Mouse (Mus musculus): ENCODE data around the gene Fam110a. TPM values are rescaled to one million over a fixed set of nuclear protein-coding genes. Genes with fewer than 3 reads are reported as not detected.

Gene Fam110a
- total and polyA plus RNA-seq, 3 experiments = 4.3 to 6.6 (median 4.7) TPM

DNA sequence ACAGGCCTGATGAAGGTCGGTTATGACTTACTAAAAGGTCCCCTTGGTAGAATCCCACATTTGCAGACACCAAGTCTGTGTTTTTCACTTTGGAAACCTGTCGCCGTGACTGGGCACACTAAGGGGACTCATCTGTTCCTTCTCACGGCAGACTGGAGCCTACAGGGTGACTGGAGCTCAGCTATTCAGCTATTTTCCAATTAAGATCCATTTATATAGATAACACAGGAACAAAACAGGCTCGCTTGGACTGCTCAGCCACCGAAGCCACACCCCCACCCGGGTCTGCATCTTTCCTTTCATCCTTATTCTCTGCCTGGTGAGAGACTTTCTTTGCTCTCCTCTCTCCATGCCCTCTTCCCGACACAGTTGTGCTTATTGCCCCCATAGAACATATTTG is 59.0 kb downstream of the Fam110a start:
- TF ChIP-seq POLR2A (IDR thresholded peaks at IDR 0.05; ENCODE audit: insufficient read depth, low read depth, low read length) (no peak), CTCF (IDR thresholded peaks at IDR 0.05) (no peak), EP300 (IDR thresholded peaks at IDR 0.05; ENCODE audit: insufficient read depth, low read depth, low read length) (no peak)
- Histone ChIP-seq H3K4me3 (no peak overlapping the region), H3K4me1 (ENCODE audit: control insufficient read depth, insufficient read depth, low read length) (peaks cover 2% of the 10 kb centered on the region; the same call in 1 of the 2 replicates), H3K9ac (ENCODE audit: low read depth, low read length) (no peak overlapping the region), H3K27me3 (ENCODE audit: control insufficient read depth, insufficient read depth, low read length) (no peaks in the 10 kb centered on the region), H3K27ac (no peak overlapping the region), H3K79me2 (replicated peaks; ENCODE audit: control insufficient read depth, insufficient read depth, low read length) (no peaks in the 10 kb centered on the region), H3K36me3 (ENCODE audit: control insufficient read depth, insufficient read depth, low read length) (no peaks in the 10 kb centered on the region)
- no peak for DNase-seq
- intact Hi-C loops (cut with DNase I) = no loop called here
- 69% methylated on average over 8 of the region's 8 CpGs for WGBS

Small RNAs within 50 kb of the gene (microRNA-seq; reads per million reads assigned to microRNA genes)
- gene Mir1953 = 0 reads per million in 2 experiments

Other genes with a start within 250 kb of the Fam110a start
- 10 to 100 TPM; 21.8 to 25.9 TPM for gene Psmf1, start 236.0 kb downstream of the Fam110a start, total RNA-seq (2021)
- gene Psmf1, start 236.0 kb downstream of the Fam110a start, polyA plus RNA-seq (2012; rRNA removed) = 29.6 and 30.6 TPM in 2 replicates
- gene Rspo4, start 137.3 kb downstream of the Fam110a start, total RNA-seq (2021) = not detected
- not detected in 2 replicates for gene Rspo4, start 137.3 kb downstream of the Fam110a start, polyA plus RNA-seq (2012; rRNA removed)
- under 1 TPM; 0.23 to 0.27 TPM for gene Angpt4, start 69.0 kb downstream of the Fam110a start, total RNA-seq (2021)
- 0.94 and 1.0 TPM in 2 replicates for gene Angpt4, start 69.0 kb downstream of the Fam110a start, polyA plus RNA-seq (2012; rRNA removed)
- gene Slc52a3, start 16.3 kb upstream of the Fam110a start, total RNA-seq (2021) = 1 to 10 TPM; 1.8 to 3.4 TPM
- gene Slc52a3, start 16.3 kb upstream of the Fam110a start, polyA plus RNA-seq (2012; rRNA removed) = 2.5 and 2.8 TPM in 2 replicates
- gene Scrt2, start 101.3 kb upstream of the Fam110a start, total RNA-seq (2021) = not detected
- gene Scrt2, start 101.3 kb upstream of the Fam110a start, polyA plus RNA-seq (2012; rRNA removed) = not detected in 2 replicates
- gene Srxn1, start 125.3 kb upstream of the Fam110a start, total RNA-seq (2021) = 10 to 100 TPM; 19.2 to 23.9 TPM
- gene Srxn1, start 125.3 kb upstream of the Fam110a start, polyA plus RNA-seq (2012; rRNA removed) = 35.9 and 40.0 TPM in 2 replicates
- gene Tcf15, start 163.3 kb upstream of the Fam110a start, total RNA-seq (2021) = 10 to 100 TPM; 26.7 to 32.1 TPM
- 21.2 and 25.9 TPM in 2 replicates for gene Tcf15, start 163.3 kb upstream of the Fam110a start, polyA plus RNA-seq (2012; rRNA removed)
- 10 to 100 TPM; 89.0 to 94.1 TPM for gene Csnk2a1, start 246.6 kb upstream of the Fam110a start, total RNA-seq (2021)
- gene Csnk2a1, start 246.6 kb upstream of the Fam110a start, polyA plus RNA-seq (2012; rRNA removed) = 40.7 and 74.9 TPM in 2 replicates

Data from heart, adult 2 months (tissue).